Mouse (Mus musculus) MN1 (cell line): ENCODE measurements around the gene Hilpda.

Source experiments
- DNase-seq: peaks from one replicate; pipeline ENCODE4 v3.0.0-alpha.2; 2016; ENCODE audit warnings: low spot score

Gene Hilpda

GRCm38 (mm10) chr6:29278513-29279267, 6.4 kb downstream of the Hilpda start:
- DNase-seq, result peak; percentile 86

GRCm38 (mm10) chr6:29279293-29279692, 7.0 kb downstream of the Hilpda start, which contains the start of gene Fam71f2:
TSS of gene Fam71f2 (plus strand) at chr6:29279593.
- no peak for DNase-seq

GRCm38 (mm10) chr6:29280671-29281070, 8.4 kb downstream of the Hilpda start:
- no peak for DNase-seq

GRCm38 (mm10) chr6:29286870-29287269, 14.6 kb downstream of the Hilpda start:
- no peak for DNase-seq

GRCm38 (mm10) chr6:29287481-29287880, 15.2 kb downstream of the Hilpda start:
- DNase-seq, result no peak

- DNase-seq, result no peak
Measured at GRCm38 (mm10) chr6:29287944-29288343, 15.7 kb downstream of the Hilpda start.

GRCm38 (mm10) chr6:29288651-29289050, 16.4 kb downstream of the Hilpda start:
- no peak for DNase-seq

- no peak for DNase-seq
Measured at GRCm38 (mm10) chr6:29299112-29299511, 26.8 kb downstream of the Hilpda start.

- peak; percentile 13 for DNase-seq
Measured at GRCm38 (mm10) chr6:29303251-29303650, 31.0 kb downstream of the Hilpda start.

- no peak for DNase-seq
Measured at GRCm38 (mm10) chr6:29303726-29304125, 31.4 kb downstream of the Hilpda start.

GRCm38 (mm10) chr6:29305462-29305861, 33.2 kb downstream of the Hilpda start:
- no peak for DNase-seq

GRCm38 (mm10) chr6:29308846-29309605, 36.7 kb downstream of the Hilpda start:
- DNase-seq, result no peak

- no peak for DNase-seq
Measured at GRCm38 (mm10) chr6:29313690-29314202, 41.5 kb downstream of the Hilpda start.

GRCm38 (mm10) chr6:29317286-29317685, 45.0 kb downstream of the Hilpda start:
- DNase-seq, result no peak

GRCm38 (mm10) chr6:29317941-29318340, 45.7 kb downstream of the Hilpda start:
- DNase-seq, result no peak

- peak; percentile 88 for DNase-seq
Measured at GRCm38 (mm10) chr6:29318879-29319278, 46.6 kb downstream of the Hilpda start, which contains the start of gene Fam71f1. TSS of gene Fam71f1 (plus strand) at chr6:29319140.

- DNase-seq, result no peak
Measured at GRCm38 (mm10) chr6:29321586-29321985, 49.3 kb downstream of the Hilpda start.

GRCm38 (mm10) chr6:29322147-29322546, 49.9 kb downstream of the Hilpda start:
- no peak for DNase-seq

GRCm38 (mm10) chr6:29322735-29323134, 50.4 kb downstream of the Hilpda start:
- DNase-seq, result no peak
